Mouse (Mus musculus): Measurements from ENCODE around the gene Znrf3.

The Znrf3 gene

GRCm38 (mm10) chr11:5261508-5262392, 182.9 kb downstream of the Znrf3 start, which contains the start of gene Kremen1:
TSS of gene Kremen1 (minus strand) at chr11:5261558.
- WGBS, result 2% methylated on average over 64 of the region's 80 CpGs

- WGBS, result 1% methylated on average over 42 of the region's 42 CpGs
Measured at GRCm38 (mm10) chr11:5260942-5261459, 183.6 kb downstream of the Znrf3 start.

GRCm38 (mm10) chr11:5259944-5260598, 184.6 kb downstream of the Znrf3 start:
- WGBS, result 37% methylated on average over 10 of the region's 10 CpGs

- WGBS, result 98% methylated on average over 6 of the region's 6 CpGs
Measured at GRCm38 (mm10) chr11:5258036-5258435, 186.6 kb downstream of the Znrf3 start.

- 70% methylated on average over 13 of the region's 13 CpGs for WGBS
Measured at GRCm38 (mm10) chr11:5257151-5257862, 187.3 kb downstream of the Znrf3 start.

GRCm38 (mm10) chr11:5255509-5256014, 189.1 kb downstream of the Znrf3 start:
- WGBS, result 61% methylated on average over 9 of the region's 9 CpGs

- 86% methylated on average over 2 of the region's 2 CpGs for WGBS
Measured at GRCm38 (mm10) chr11:5254016-5254415, 190.6 kb downstream of the Znrf3 start.

- WGBS, result 52% methylated on average over 3 of the region's 3 CpGs
Measured at GRCm38 (mm10) chr11:5253528-5253927, 191.1 kb downstream of the Znrf3 start.

GRCm38 (mm10) chr11:5252727-5253126, 191.9 kb downstream of the Znrf3 start:
- 92% methylated on average over 8 of the region's 8 CpGs for WGBS

- 68% methylated on average over 6 of the region's 6 CpGs for WGBS
Measured at GRCm38 (mm10) chr11:5251112-5251511, 193.5 kb downstream of the Znrf3 start.

- 57% methylated on average over 2 of the region's 2 CpGs for WGBS
Measured at GRCm38 (mm10) chr11:5248200-5248599, 196.4 kb downstream of the Znrf3 start.

GRCm38 (mm10) chr11:5245431-5245830, 199.2 kb downstream of the Znrf3 start:
- WGBS, result 74% methylated on average over 7 of the region's 7 CpGs

GRCm38 (mm10) chr11:5244749-5245130, 199.9 kb downstream of the Znrf3 start:
- 17% methylated on average over 8 of the region's 8 CpGs for WGBS

- WGBS, result 18% methylated on average over 24 of the region's 24 CpGs
Measured at GRCm38 (mm10) chr11:5243812-5244748, 200.6 kb downstream of the Znrf3 start.

GRCm38 (mm10) chr11:5243208-5243607, 201.4 kb downstream of the Znrf3 start:
- 95% methylated on average over 7 of the region's 7 CpGs for WGBS

GRCm38 (mm10) chr11:5242158-5242557, 202.5 kb downstream of the Znrf3 start:
- WGBS, result 81% methylated on average over 8 of the region's 8 CpGs

- 63% methylated on average over 10 of the region's 10 CpGs for WGBS
Measured at GRCm38 (mm10) chr11:5239706-5240690, 204.6 kb downstream of the Znrf3 start.
